ENCODE assay signal across 26 mouse cellular contexts in the genomic region with DNA sequence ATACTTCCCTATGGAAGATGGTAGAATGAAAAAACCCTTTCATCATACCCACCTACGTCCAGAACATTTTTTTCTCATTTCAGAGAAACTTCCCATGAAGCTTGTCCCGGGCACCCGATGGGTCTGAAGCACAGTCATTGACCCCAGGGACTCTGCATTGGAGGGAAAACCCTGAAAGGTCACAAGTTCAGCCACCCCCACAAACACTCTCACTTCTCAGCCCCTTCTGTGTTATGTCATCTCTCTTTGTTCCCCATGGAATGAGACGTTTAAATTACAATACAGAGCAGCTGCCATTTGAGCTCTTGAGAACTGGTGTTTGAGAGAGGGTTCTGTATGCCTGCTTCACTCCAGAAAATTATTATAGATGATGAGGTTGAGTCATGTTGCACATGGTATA. TPM values are rescaled to one million over a fixed set of nuclear protein-coding genes. Genes with fewer than 3 reads are reported as not detected.
DNase-seq lines count a peak whose midpoint lies in the region; ATAC-seq and TF ChIP-seq lines count a peak whose summit lies in the region.
"Had no signal": no experiment of that assay in that cellular context is flagged by ENCODE, and none has a peak within 500 bp of the region (broad histone marks: within the 10 kb centered on the region; RNA-seq: fewer than 3 reads in every experiment).

No protein-coding gene starts in this region.

- no peak overlapping the region for H3K4me2 ChIP-seq in midbrain, embryonic 14.5 days (ENCODE audit: low read length)
- H3K4me2 ChIP-seq in neural tube, embryonic 11.5 days (ENCODE audit: low read depth): no peak overlapping the region
- H3K4me2 ChIP-seq: embryonic facial prominence, embryonic 15.5 days; limb, embryonic 12.5 days; liver, embryonic 11.5 days; midbrain, embryonic 12.5 days; stomach, embryonic 15.5 days had no signal

- no peak for TF ChIP-seq EP300 in heart, adult 2 months (IDR thresholded peaks at IDR 0.05; ENCODE audit: insufficient read depth, low read depth, low read length)

- WGBS in midbrain, embryonic 10.5 days: 12% methylated on average over 4 of the region's 4 CpGs
- WGBS in midbrain, embryonic 14.5 days: 13% methylated on average over 4 of the region's 4 CpGs
- 11% methylated on average over 4 of the region's 4 CpGs for WGBS in neural tube, embryonic 11.5 days
- WGBS in heart, adult 2 months: 54% methylated on average over 4 of the region's 4 CpGs

- DNase-seq in midbrain, embryonic 10.5 days (ENCODE audit: low spot score): peak; percentile 38
- no peak for DNase-seq in midbrain, embryonic 14.5 days
- peak; percentile 76 for DNase-seq in R1 (ENCODE audit: low read depth, low spot score)
- peak; percentile 67 for DNase-seq in embryo, embryonic 11 days
- peak; percentile 18 for DNase-seq in neural tube, embryonic 11.5 days (ENCODE audit: low spot score)
- DNase-seq in heart, adult 2 months: no peak
- DNase-seq: adrenal gland, postnatal 36 days; B cell, adult 2 months; cerebellum, adult 11 months; cerebellum, adult 9-11 months; forebrain, postnatal 0 days; gastrocnemius, postnatal 36 days; heart, postnatal 4 days; kidney, postnatal 4 days; liver, postnatal 0 days; thymus, adult 18-20 months had no signal

- no peak overlapping the region for H3K27ac ChIP-seq in midbrain, embryonic 10.5 days (replicated peaks)
- no peak overlapping the region for H3K27ac ChIP-seq in midbrain, embryonic 14.5 days (replicated peaks; ENCODE audit: low read depth, low read length)
- no peak overlapping the region for H3K27ac ChIP-seq in neural tube, embryonic 11.5 days (ENCODE audit: low read depth, low read length)
- no peak overlapping the region for H3K27ac ChIP-seq in heart, adult 2 months
- H3K27ac ChIP-seq: embryonic facial prominence, embryonic 15.5 days; limb, embryonic 12.5 days; macrophage; midbrain, embryonic 12.5 days; stomach, embryonic 15.5 days had no signal

- no peak overlapping the region for H3K4me3 ChIP-seq in midbrain, embryonic 10.5 days
- H3K4me3 ChIP-seq in midbrain, embryonic 14.5 days (replicated peaks; ENCODE audit: low read depth, low read length): no peak overlapping the region
- no peak overlapping the region for H3K4me3 ChIP-seq in neural tube, embryonic 11.5 days (ENCODE audit: low read depth, low read length)
- no peak overlapping the region for H3K4me3 ChIP-seq in heart, adult 2 months
- H3K4me3 ChIP-seq: embryonic facial prominence, embryonic 15.5 days; limb, embryonic 12.5 days; midbrain, embryonic 12.5 days; stomach, embryonic 15.5 days had no signal

- H3K79me2 ChIP-seq in heart, adult 2 months (replicated peaks; ENCODE audit: control insufficient read depth, insufficient read depth, low read length): no peaks in the 10 kb centered on the region

- no peak for ATAC-seq in midbrain, embryonic 14.5 days (ENCODE audit: low FRiP score, low TSS enrichment)
- ATAC-seq in neural tube, embryonic 11.5 days (ENCODE audit: insufficient read depth, low FRiP score, low TSS enrichment): no peak
- no peak for ATAC-seq in erythroblast, adult 5-6 weeks (replicated peaks; ENCODE audit: low FRiP score, poor library complexity, severe bottlenecking)
- ATAC-seq: forebrain, postnatal 0 days; intestine, postnatal 0 days; liver, postnatal 0 days; lung, postnatal 0 days had no signal

- TF ChIP-seq CTCF in heart, adult 2 months (IDR thresholded peaks at IDR 0.05): no peak

- H3K4me1 ChIP-seq in midbrain, embryonic 10.5 days: peaks cover 12% of the 10 kb centered on the region
- no peaks in the 10 kb centered on the region for H3K4me1 ChIP-seq in midbrain, embryonic 14.5 days (ENCODE audit: control insufficient read depth, insufficient read depth, low read length)
- peaks cover 5% of the 10 kb centered on the region; the same call in 1 of the 2 replicates for H3K4me1 ChIP-seq in neural tube, embryonic 11.5 days (ENCODE audit: control insufficient read depth, insufficient read depth, low read length)
- no peaks in the 10 kb centered on the region for H3K4me1 ChIP-seq in heart, adult 2 months (ENCODE audit: control insufficient read depth, insufficient read depth, low read length)
- H3K4me1 ChIP-seq: embryonic facial prominence, embryonic 15.5 days; limb, embryonic 12.5 days; stomach, embryonic 15.5 days had no signal

- no peaks in the 10 kb centered on the region for H3K36me3 ChIP-seq in midbrain, embryonic 10.5 days
- no peaks in the 10 kb centered on the region for H3K36me3 ChIP-seq in midbrain, embryonic 14.5 days (ENCODE audit: control insufficient read depth, insufficient read depth, low read length)
- no peaks in the 10 kb centered on the region for H3K36me3 ChIP-seq in neural tube, embryonic 11.5 days (ENCODE audit: control insufficient read depth, insufficient read depth, low read length)
- H3K36me3 ChIP-seq in heart, adult 2 months (ENCODE audit: control insufficient read depth, insufficient read depth, low read length): no peaks in the 10 kb centered on the region
- H3K36me3 ChIP-seq: embryonic facial prominence, embryonic 15.5 days; limb, embryonic 12.5 days; midbrain, embryonic 12.5 days; stomach, embryonic 15.5 days had no signal

- no peak overlapping the region for H3K9ac ChIP-seq in midbrain, embryonic 14.5 days (replicated peaks; ENCODE audit: low read length)
- no peak overlapping the region for H3K9ac ChIP-seq in neural tube, embryonic 11.5 days (ENCODE audit: low read length)
- H3K9ac ChIP-seq in heart, adult 2 months (ENCODE audit: low read depth, low read length): no peak overlapping the region
- H3K9ac ChIP-seq: embryonic facial prominence, embryonic 15.5 days; forebrain, postnatal 0 days; limb, embryonic 12.5 days; liver, postnatal 0 days; midbrain, embryonic 12.5 days; stomach, embryonic 15.5 days had no signal

- intact Hi-C loops in heart, adult 2 months (cut with DNase I): no loop called here

- H3K27me3 ChIP-seq in midbrain, embryonic 10.5 days (ENCODE audit: low read depth, poor library complexity, severe bottlenecking): no peaks in the 10 kb centered on the region
- H3K27me3 ChIP-seq in midbrain, embryonic 14.5 days (ENCODE audit: control insufficient read depth, insufficient read depth, low read length): no peaks in the 10 kb centered on the region
- H3K27me3 ChIP-seq in neural tube, embryonic 11.5 days (ENCODE audit: control insufficient read depth, insufficient read depth, low read length): no peaks in the 10 kb centered on the region
- H3K27me3 ChIP-seq in heart, adult 2 months (ENCODE audit: control insufficient read depth, insufficient read depth, low read length): no peaks in the 10 kb centered on the region
- H3K27me3 ChIP-seq: CH12.LX; embryonic facial prominence, embryonic 15.5 days; limb, embryonic 12.5 days; midbrain, embryonic 12.5 days; stomach, embryonic 15.5 days had no signal

- no peak for TF ChIP-seq POLR2A in heart, adult 2 months (IDR thresholded peaks at IDR 0.05; ENCODE audit: insufficient read depth, low read depth, low read length)

- no peaks in the 10 kb centered on the region for H3K9me3 ChIP-seq in midbrain, embryonic 10.5 days (replicated peaks)
- no peaks in the 10 kb centered on the region for H3K9me3 ChIP-seq in midbrain, embryonic 14.5 days (ENCODE audit: control insufficient read depth, low read length)
- no peaks in the 10 kb centered on the region for H3K9me3 ChIP-seq in neural tube, embryonic 11.5 days (ENCODE audit: control insufficient read depth, low read length)
- H3K9me3 ChIP-seq: embryonic facial prominence, embryonic 15.5 days; limb, embryonic 12.5 days; midbrain, embryonic 12.5 days; stomach, embryonic 15.5 days had no signal

RNA-seq across cellular contexts. Expression of a gene that starts 53.8 kb away (rescaled TPM):
- 9.3 and 9.7 TPM in 2 replicates for polyA plus RNA-seq in midbrain, embryonic 10.5 days (2016; fragmentation: Nextera tagmentation; extraction: Ambion mirVana)
- polyA plus RNA-seq in midbrain, embryonic 14.5 days (2014; fragmentation: Nextera tagmentation; extraction: Ambion mirVana): 15.0 and 15.6 TPM in 2 replicates
- 8.3 and 9.1 TPM in 2 replicates for polyA plus RNA-seq in neural tube, embryonic 11.5 days (2014; fragmentation: Nextera tagmentation; extraction: Ambion mirVana)
- total RNA-seq in heart, adult 2 months (2021): 10 to 100 TPM in 1 of 2 experiments, 1 to 10 TPM in 1; 8.8 to 10.0 TPM
- 1.5 and 3.8 TPM in 2 replicates for polyA plus RNA-seq in heart, adult 2 months (2012; rRNA removed)
- total RNA-seq in erythroblast, adult 5-6 weeks (2015; ENCODE audit: low replicate concordance): 2.1 and 11.7 TPM in 2 replicates
- total RNA-seq in erythroblast, adult 5-6 weeks (2017; ENCODE audit: low replicate concordance): 6.1 and 7.6 TPM in 2 replicates

RNA-seq across cellular contexts. Expression of a gene that starts 54.3 kb away (rescaled TPM):
- 60.7 and 61.3 TPM in 2 replicates for polyA plus RNA-seq in midbrain, embryonic 10.5 days (2016; fragmentation: Nextera tagmentation; extraction: Ambion mirVana)
- 49.4 and 57.2 TPM in 2 replicates for polyA plus RNA-seq in midbrain, embryonic 14.5 days (2014; fragmentation: Nextera tagmentation; extraction: Ambion mirVana)
- polyA plus RNA-seq in neural tube, embryonic 11.5 days (2014; fragmentation: Nextera tagmentation; extraction: Ambion mirVana): 61.8 and 62.1 TPM in 2 replicates
- total RNA-seq in heart, adult 2 months (2021): 1 to 10 TPM; 6.1 TPM
- polyA plus RNA-seq in heart, adult 2 months (2012; rRNA removed): 1.9 and 3.5 TPM in 2 replicates
- 11.3 and 17.1 TPM in 2 replicates for total RNA-seq in erythroblast, adult 5-6 weeks (2015; ENCODE audit: low replicate concordance)
- 5.7 TPM in 2 replicates for total RNA-seq in erythroblast, adult 5-6 weeks (2017; ENCODE audit: low replicate concordance)

Comparison
In these comparisons a context has a peak if more than half of its experiments do, and no peak if none do; other contexts are left out.
1. DNase-seq: peak in midbrain, embryonic 10.5 days (single experiment), R1 (single experiment), embryo, embryonic 11 days (single experiment) and neural tube, embryonic 11.5 days (single experiment); none in midbrain, embryonic 14.5 days (single experiment) and heart, adult 2 months (0 of 2).
2. RNA of a gene that starts 54.3 kb away (polyA plus RNA-seq): 61.8 to 62.1 TPM in neural tube, embryonic 11.5 days, 60.7 to 61.3 TPM in midbrain, embryonic 10.5 days and 49.4 to 57.2 TPM in midbrain, embryonic 14.5 days; 1.9 to 3.5 TPM in heart, adult 2 months; every median in the first group is over 10 times any median in the second.